Mouse (Mus musculus) forebrain, embryonic 16.5 days (tissue): ENCODE results near the gene Smc3. TPM values are rescaled to one million over a fixed set of nuclear protein-coding genes. Genes with fewer than 3 reads are reported as not detected.

Experiments used
- polyA plus RNA-seq: library from polyadenylated mRNA; unstranded; fragments of >200 nt; fragmentation: Nextera tagmentation; extraction: Ambion mirVana; gene quantifications from 2 replicates; pipeline ENCODE4 v1.2.1, GENCODE M21; 2015

Gene Smc3
- polyA plus RNA-seq, 1 experiment from 2014 or later = 70.4 TPM

Other genes with a start within 250 kb of the Smc3 start
- not detected in 2 replicates for gene Gm10197, start 228.6 kb upstream of the Smc3 start, polyA plus RNA-seq
- 33.2 and 39.6 TPM in 2 replicates for gene Smndc1, start 209.8 kb upstream of the Smc3 start, polyA plus RNA-seq
- 2.4 and 3.9 TPM in 2 replicates for gene Dusp5, start 71.3 kb upstream of the Smc3 start, polyA plus RNA-seq
- 266 and 275 TPM in 2 replicates for gene Nutf2-ps1, start 11.3 kb upstream of the Smc3 start, polyA plus RNA-seq
- gene Rbm20, start 76.9 kb downstream of the Smc3 start, polyA plus RNA-seq = 3.9 and 6.2 TPM in 2 replicates